Mouse (Mus musculus) T-helper 17 cell (primary cell): ENCODE data around the gene Pde6h.

Experiments used
- in situ Hi-C, 2 experiments: fragments of 300-600 bp; cut with MboI, MseI; formaldehyde crosslinking; loops; 1 replicate in 1 of 2; 2 replicates in 1 of 2; pipeline ENCODE4 v1.15.1; 2025; ENCODE audit warnings: high pct_unique_total_duplicates in 2 of 2

Gene Pde6h

GRCm38 (mm10) chr6:136939326-136940187 lies 15.9 kb downstream of the Pde6h start:
- in situ Hi-C loops, result no loop called here

- in situ Hi-C loops, result no loop called here
These were observed 16.7 kb downstream of the Pde6h start for GRCm38 (mm10) chr6:136940188-136940960.

- in situ Hi-C loops, result no loop called here
These were observed 17.7 kb downstream of the Pde6h start, which contains the start of gene Arhgdib for GRCm38 (mm10) chr6:136941051-136942021. Arhgdib (minus strand) TSS chr6:136941899.

GRCm38 (mm10) chr6:136942280-136942679 lies 18.6 kb downstream of the Pde6h start:
- in situ Hi-C loops, result no loop called here

- in situ Hi-C loops, result no loop called here
These were observed 19.8 kb downstream of the Pde6h start for GRCm38 (mm10) chr6:136943392-136943791.

GRCm38 (mm10) chr6:136944511-136944910 lies 20.9 kb downstream of the Pde6h start:
- in situ Hi-C loops, result no loop called here

GRCm38 (mm10) chr6:136946241-136946640 lies 22.6 kb downstream of the Pde6h start:
- in situ Hi-C loops, result no loop called here

GRCm38 (mm10) chr6:136946943-136947342 lies 23.3 kb downstream of the Pde6h start:
- in situ Hi-C loops, result no loop called here

- in situ Hi-C loops, result no loop called here
These were observed 24.1 kb downstream of the Pde6h start for GRCm38 (mm10) chr6:136947716-136948115.

- in situ Hi-C loops, result no loop called here
These were observed 26.5 kb downstream of the Pde6h start for GRCm38 (mm10) chr6:136950171-136950570.

GRCm38 (mm10) chr6:136952930-136953329 lies 29.3 kb downstream of the Pde6h start:
- in situ Hi-C loops, result no loop called here

GRCm38 (mm10) chr6:136954192-136954591 lies 30.6 kb downstream of the Pde6h start:
- in situ Hi-C loops, result no loop called here

- in situ Hi-C loops, result no loop called here
These were observed 31.1 kb downstream of the Pde6h start for GRCm38 (mm10) chr6:136954715-136955114.

GRCm38 (mm10) chr6:136955240-136955639 lies 31.6 kb downstream of the Pde6h start:
- in situ Hi-C loops, result no loop called here

GRCm38 (mm10) chr6:136957062-136957461 lies 33.4 kb downstream of the Pde6h start:
- in situ Hi-C loops, result no loop called here

GRCm38 (mm10) chr6:136959131-136959530 lies 35.5 kb downstream of the Pde6h start:
- in situ Hi-C loops, result no loop called here

GRCm38 (mm10) chr6:136962957-136963356 lies 39.3 kb downstream of the Pde6h start:
- in situ Hi-C loops, result loop anchor here in 1 of 2 experiments (10.0 kb wide), 1 partner anchor 158 kb away; the partner anchor contains the start of genes H2afj and Hist4h4

- in situ Hi-C loops, result loop anchor here (5.0 to 10.0 kb wide), 3 partner anchors 33 to 160 kb away; partner anchors contain the start of genes Art4 (in 1 of the 2), H2afj (in 1 of the 2) and Hist4h4 (in 1 of the 2)
These were observed 41.2 kb downstream of the Pde6h start for GRCm38 (mm10) chr6:136964609-136965510.

- in situ Hi-C loops, result loop anchor here (5.0 to 10.0 kb wide), 3 partner anchors 34 to 161 kb away; partner anchors contain the start of genes Art4 (in 1 of the 2), H2afj (in 1 of the 2) and Hist4h4 (in 1 of the 2)
These were observed 42.3 kb downstream of the Pde6h start for GRCm38 (mm10) chr6:136965912-136966311.

- in situ Hi-C loops, result loop anchor here (5.0 to 10.0 kb wide), 3 partner anchors 35 to 163 kb away; partner anchors contain the start of genes Art4 (in 1 of the 2), H2afj (in 1 of the 2) and Hist4h4 (in 1 of the 2)
These were observed 43.8 kb downstream of the Pde6h start for GRCm38 (mm10) chr6:136967466-136967865.
